Mouse (Mus musculus) cerebellum, adult 11-12 months (tissue): Measurements from ENCODE around the gene Ntn3.

Source experiments
- DNase-seq: peaks from one replicate; pipeline ENCODE4 v3.0.0; 2022

The Ntn3 gene

GRCm38 (mm10) chr17:24171738-24172137 lies 37.6 kb downstream of the Ntn3 start:
- DNase-seq = no peak

DNA sequence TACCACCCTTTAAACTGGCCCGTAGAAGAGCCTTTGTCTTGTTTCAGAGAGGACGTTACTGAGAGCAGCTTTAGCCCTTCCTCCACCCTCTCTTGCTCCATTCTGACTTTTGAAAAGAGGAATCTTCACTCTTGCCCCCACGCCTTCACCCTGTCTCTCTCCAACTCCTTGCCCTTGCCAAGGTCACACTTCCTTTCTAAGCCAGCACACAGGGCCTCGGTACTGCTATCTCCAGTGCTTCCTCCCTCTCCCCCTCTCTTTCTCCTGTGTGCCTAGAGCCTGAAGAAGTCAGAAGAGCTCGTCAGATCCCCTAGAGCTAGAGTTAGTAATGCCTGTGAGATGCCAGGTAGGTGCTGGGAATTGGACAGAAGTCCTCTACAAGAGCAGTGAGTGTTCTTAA lies 38.6 kb downstream of the Ntn3 start:
- no peak for DNase-seq

DNA sequence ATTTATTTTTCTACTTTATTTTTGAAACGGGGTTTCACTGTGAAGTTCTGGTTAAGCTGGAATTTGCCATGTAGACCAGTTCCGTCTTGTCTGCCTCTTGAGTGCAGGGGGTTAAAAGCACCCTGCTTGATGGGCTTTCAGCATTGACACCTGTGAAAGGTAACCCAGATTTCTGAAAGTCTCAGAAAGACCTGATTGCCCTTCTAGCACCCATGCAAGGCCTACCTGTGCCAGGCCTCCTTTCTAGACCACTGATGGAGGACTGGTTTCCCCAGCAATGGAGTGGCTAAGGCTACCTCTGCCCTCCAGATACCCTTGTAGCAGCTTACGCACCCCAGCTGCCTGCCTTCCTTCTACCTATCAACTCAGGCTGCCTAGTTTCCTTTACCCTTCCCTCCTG lies 39.2 kb downstream of the Ntn3 start:
- no peak for DNase-seq

DNA sequence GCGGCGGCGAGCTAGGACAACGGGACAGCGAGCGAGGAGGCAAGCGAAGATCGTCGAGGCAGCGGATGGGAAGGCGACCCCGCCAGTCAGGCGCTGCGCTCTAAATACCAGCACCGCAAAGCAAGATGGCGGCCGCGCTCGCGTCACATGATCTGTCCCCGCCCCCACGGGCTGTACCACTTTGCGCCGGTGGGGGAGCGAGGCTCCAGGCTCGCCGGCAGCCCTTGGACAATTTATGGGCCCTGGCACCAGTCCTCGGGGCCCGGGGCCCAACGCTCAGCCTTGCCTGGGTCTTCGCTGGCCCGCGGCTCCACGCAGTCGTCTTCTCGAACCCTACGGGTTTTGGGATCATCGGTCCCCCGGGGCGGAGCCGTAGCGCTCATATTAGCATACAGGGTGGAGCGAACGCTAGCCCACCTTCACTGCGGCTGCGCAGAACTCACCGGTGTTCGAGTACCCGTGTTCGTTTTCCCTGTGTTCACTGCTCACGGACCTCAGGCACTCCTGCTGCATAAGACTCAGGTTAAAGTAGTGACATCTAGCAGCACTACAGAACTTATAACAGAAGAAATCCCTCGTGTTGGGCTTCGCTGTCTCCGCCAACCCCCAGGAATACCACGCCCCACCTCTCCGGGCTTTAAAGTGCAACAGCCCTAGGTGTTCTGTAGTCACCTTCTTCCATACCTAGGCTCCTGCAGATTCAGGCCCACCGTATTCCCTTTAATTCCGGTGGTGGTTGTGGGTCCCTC lies 39.8 kb downstream of the Ntn3 start, which contains the start of gene Atp6v0c:
Gene Atp6v0c (minus strand): TSS at position 386 of the 749 bp plus-strand sequence.
- peak; percentile 96 for DNase-seq

DNA sequence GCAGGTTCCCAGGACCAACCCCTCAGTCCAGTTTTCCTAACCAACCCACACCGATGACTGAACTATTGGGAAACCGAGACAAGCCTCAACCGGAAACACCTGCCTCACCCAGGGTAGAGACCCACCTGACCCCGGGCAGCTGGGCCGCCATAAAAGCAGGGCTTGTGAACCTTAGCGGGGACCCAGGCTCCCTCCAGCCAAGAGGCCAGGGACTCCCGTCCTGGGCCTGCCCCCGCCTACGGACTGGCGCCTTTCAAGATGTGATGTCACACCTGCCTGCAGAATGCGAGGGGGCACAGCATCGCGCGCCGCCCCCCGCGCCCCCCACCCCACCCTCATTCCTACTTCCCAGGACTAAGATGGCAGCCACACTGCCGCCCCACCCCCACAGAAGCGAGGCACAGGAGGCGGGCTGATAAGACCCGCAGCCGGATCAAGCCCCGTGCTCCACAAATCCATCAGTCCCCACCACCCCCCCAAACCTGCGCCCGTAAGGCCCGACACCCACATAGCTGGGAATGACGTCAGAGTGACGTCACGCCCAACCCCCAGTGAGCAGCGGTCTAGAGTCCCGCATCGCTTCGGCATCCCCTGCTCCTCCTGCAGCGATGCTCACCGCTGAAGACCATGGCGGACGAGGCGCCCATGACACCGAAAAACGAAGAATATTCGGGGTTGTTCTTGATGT lies 40.6 kb downstream of the Ntn3 start:
- DNase-seq = peak; percentile 84

DNA sequence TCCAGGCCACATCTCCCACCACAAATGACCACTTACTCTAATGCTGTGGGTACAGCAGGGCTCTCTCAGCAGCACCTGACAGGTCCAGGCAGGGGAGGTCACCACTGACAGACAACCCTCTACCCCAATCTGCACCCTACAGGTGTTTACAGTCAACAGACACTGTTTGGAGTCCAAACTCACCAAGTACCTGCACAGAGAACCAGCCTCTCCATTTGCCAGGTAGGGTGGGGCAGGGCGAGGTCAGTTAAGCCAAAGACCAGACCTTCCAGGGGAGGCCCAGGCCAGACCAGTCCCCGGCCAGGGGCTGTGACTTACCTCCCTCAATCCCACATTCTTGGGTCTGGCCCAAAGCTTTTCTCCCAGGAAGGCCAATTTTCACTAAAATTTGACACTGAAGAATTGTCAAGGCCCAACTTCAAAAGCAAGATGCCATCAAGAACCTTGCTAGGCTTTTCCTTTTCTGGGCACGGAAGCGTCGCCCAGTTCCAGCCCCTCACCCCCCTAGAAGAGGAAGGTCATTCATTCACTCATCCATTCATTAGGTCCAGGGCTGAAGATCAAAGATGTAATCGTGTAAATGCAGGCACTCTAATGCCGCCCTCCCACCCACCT lies 41.3 kb downstream of the Ntn3 start:
- DNase-seq = peak; percentile 50

DNA sequence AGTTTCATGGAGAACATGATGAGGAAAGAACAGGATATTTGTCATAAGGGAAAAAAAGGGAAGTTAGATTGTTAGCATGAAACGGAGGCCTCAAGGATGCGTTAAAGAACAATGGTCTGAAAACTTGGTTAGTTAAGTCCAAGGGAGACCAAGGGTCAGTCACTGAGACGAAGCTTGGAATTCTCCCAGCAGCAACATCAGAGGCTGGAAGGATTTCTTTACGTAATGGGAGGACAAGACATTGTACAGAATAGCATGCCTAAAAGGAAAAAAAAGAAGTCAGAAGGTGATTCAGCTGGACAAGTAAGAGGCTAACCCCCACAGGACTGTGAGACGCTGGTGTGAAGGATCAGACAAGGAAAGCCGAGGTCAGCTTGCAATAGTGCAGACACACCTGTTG lies 42.2 kb downstream of the Ntn3 start:
- no peak for DNase-seq

DNA sequence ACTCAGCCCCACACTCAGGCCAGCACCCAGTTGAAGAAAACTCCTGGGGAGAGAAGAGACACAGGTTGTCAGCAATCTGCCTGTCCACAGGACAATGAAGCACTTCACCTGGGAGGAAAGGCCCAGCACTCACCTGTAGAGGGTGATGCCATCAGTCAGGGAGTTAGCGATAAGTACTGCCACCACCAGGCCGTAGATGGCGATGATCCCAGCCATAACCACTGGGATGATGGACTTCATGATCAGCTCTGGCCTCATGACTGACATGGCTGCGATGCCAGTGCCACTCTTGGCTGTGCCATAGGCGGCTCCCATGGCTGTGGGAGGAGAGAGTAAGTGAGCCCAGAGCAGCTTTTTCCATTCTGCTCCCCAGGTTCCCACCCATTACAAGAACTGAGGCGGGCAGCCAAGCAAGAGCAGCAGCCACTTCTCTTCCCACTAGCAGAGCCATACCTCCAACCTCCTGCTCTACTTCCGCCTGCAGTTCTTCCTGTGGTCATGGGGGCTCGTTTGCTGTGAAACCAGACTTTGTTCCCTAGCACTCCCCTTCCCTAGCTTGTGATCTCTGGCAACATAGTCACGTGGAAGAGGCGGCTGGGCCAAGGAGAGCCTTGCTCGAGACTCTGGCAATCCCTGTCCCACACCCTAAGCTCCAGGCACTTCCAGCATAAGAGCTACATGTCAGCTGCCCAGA lies 44.6 kb downstream of the Ntn3 start:
- DNase-seq = no peak

- peak; percentile 94 for DNase-seq
These were observed 46.0 kb downstream of the Ntn3 start, which contains the start of gene Amdhd2 for GRCm38 (mm10) chr17:24163176-24163962. Gene Amdhd2, minus strand, starts transcription at chr17:24163766.

DNA sequence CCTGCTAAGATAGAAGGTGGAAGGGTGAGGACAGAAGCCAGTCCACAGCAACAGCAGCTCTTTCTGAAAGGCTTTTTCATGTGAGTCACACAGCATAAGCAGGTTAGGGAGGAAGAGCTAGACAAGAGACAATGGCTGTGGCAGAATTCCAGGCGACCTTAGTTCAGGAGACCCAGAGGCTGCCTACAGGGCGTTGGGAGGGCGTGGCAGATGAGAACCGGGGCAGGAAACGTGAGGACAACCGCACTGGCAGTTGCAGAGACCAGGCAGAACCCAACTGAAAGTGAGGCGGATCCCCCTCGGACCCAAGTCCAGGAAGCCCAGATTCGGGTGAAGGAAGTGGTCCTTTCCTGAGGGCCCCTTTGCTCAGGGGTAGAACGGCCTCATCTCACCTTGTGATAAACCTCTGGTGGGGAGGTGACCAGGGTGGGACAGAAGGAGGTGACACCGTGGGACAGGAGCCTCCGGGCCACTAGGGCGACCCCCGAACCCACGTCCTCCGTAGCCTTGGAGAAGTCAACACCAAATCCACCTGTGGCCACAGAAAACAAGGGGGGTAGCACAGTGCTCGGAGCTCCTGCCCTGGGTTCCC lies 46.7 kb downstream of the Ntn3 start:
- peak; percentile 56 for DNase-seq

- no peak for DNase-seq
These were observed 47.9 kb downstream of the Ntn3 start for GRCm38 (mm10) chr17:24161466-24161865.

DNA sequence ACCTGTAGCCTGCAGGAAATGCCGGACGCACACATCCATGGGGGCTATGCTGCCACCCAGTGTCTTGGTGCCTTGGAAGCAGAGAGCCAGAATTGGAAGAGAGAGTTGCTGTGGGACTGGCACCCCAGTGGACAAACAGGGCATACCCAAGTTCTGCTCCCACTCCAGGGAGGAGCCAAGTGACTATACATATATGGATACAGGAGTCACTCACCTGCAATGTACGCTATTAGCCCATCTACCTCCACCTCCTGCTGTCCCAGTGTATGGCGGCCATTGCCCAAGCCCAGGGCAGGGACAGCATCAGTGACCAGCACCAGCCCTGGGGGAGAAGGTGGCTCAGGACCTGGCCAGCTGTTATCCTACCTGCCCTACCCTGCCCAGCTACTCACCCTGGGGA lies 51.8 kb downstream of the Ntn3 start:
- no peak for DNase-seq

GRCm38 (mm10) chr17:24157121-24157520 lies 52.2 kb downstream of the Ntn3 start:
- DNase-seq = no peak

DNA sequence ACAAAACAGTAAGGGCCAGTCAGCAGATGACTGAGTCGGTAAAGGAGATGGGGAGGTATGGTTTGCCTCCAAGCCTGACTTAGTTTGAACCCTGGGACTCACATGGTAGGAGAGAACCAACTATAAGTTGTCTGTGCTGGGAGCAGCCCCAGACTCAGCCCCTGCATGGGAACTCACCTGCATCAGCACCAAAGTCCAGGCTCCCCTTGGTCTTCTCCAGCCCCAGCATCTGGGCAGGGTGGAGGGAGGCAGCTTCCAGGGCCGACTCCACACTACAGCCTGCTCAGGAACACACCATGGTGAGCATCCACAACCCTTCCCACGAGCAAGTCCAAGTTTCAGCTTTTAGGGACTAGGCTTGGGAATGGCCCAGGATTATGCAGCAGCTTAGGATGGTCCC lies 52.9 kb downstream of the Ntn3 start:
- DNase-seq = no peak

GRCm38 (mm10) chr17:24155742-24156141 lies 53.6 kb downstream of the Ntn3 start:
- DNase-seq = no peak

- DNase-seq = no peak
These were observed 54.9 kb downstream of the Ntn3 start for GRCm38 (mm10) chr17:24154463-24154862.
